In the genomic region with DNA sequence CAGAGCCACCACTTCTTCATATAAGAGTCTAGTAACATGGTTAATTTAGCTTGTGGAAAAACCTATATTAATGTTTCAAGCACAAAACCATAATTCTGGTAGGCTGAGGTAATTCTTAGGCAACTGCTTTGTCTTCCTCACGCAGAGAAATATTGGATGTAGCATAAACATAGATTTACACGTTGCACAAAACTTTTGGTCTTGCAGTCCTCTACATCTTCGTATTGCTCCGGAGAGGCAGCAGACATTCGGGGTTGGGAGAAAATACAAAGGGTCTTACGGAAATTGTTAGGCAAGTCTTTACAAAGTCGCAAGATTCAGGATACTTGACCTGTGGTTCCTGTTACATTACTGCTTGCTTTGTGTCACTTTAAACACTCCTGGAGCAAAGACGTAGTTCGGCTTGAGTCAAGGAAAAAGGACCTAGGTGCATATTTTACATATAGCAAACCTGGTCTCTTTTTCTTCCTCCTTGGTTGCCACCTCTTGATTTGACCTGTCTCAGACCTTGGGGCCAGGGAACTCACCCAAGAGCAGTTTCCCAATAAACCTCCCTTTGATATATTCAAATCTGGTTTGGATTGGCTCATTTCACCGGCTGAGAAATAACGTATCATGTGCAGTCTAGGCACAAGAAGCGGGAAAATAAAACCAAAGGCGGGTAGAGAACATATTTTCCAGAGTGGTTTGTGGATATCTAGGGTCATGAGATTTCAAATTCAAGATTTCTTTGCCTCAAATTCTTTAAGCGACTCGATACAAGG, we compare ENCODE assay signal across 8 mouse cellular contexts. TPM values are rescaled to one million over a fixed set of nuclear protein-coding genes. Genes with fewer than 3 reads are reported as not detected.
DNase-seq lines count a peak whose midpoint lies in the region; ATAC-seq lines count a peak whose summit lies in the region.

No protein-coding gene starts in this region.

- no peaks in the 10 kb centered on the region for H3K9me3 ChIP-seq in hindbrain, embryonic 12.5 days (replicated peaks)
- no peaks in the 10 kb centered on the region for H3K9me3 ChIP-seq in midbrain, embryonic 10.5 days (replicated peaks)

- no peaks in the 10 kb centered on the region for H3K36me3 ChIP-seq in hindbrain, embryonic 12.5 days
- no peaks in the 10 kb centered on the region for H3K36me3 ChIP-seq in midbrain, embryonic 10.5 days

- no peak for ATAC-seq in hindbrain, embryonic 12.5 days (ENCODE audit: low FRiP score)
- no peak for ATAC-seq in CD4-positive, CD25-positive, alpha-beta regulatory T cell, adult 4 months

- H3K9ac ChIP-seq in hindbrain, embryonic 12.5 days: peak overlapping the region; percentile 36

- DNase-seq in adrenal gland, postnatal 14 days: peak; percentile 59
- no peak for DNase-seq in adrenal gland, postnatal 25 days
- DNase-seq in right cerebral cortex, adult 2 months (ENCODE audit: low spot score in 2 of 2): peak; percentile 26 to 34
- DNase-seq in right cerebral cortex, postnatal 36 days (ENCODE audit: low spot score in 2 of 2): no peak
- DNase-seq in midbrain, embryonic 10.5 days (ENCODE audit: low spot score): no peak
- DNase-seq in ovary, adult 18-20 months (ENCODE audit: low spot score): no peak

- no peaks in the 10 kb centered on the region for H3K27me3 ChIP-seq in hindbrain, embryonic 12.5 days
- H3K27me3 ChIP-seq in midbrain, embryonic 10.5 days (ENCODE audit: low read depth, poor library complexity, severe bottlenecking): no peaks in the 10 kb centered on the region

- peaks cover 32% of the 10 kb centered on the region for H3K4me1 ChIP-seq in hindbrain, embryonic 12.5 days
- H3K4me1 ChIP-seq in midbrain, embryonic 10.5 days: peaks cover 47% of the 10 kb centered on the region

- H3K27ac ChIP-seq in hindbrain, embryonic 12.5 days: peak overlapping the region; percentile 86
- H3K27ac ChIP-seq in midbrain, embryonic 10.5 days (replicated peaks): peak overlapping the region; percentile 97

- H3K4me2 ChIP-seq in hindbrain, embryonic 12.5 days (replicated peaks): peak overlapping the region; percentile 76

- WGBS in hindbrain, embryonic 12.5 days: under 1% methylated on average over 15 of the region's 15 CpGs
- 2% methylated on average over 15 of the region's 15 CpGs for WGBS in midbrain, embryonic 10.5 days

- H3K4me3 ChIP-seq in hindbrain, embryonic 12.5 days: peak overlapping the region; percentile 50
- peak overlapping the region; percentile 65 for H3K4me3 ChIP-seq in midbrain, embryonic 10.5 days

RNA-seq across cellular contexts. Expression of a gene that starts 0.7 kb away (rescaled TPM):
- total RNA-seq in adrenal gland, postnatal 14 days (2021): 64.2 and 80.0 TPM in 2 replicates
- total RNA-seq in adrenal gland, postnatal 25 days (2021): 24.0 and 39.4 TPM in 2 replicates
- 2.2 and 4.4 TPM in 2 replicates for polyA plus RNA-seq in hindbrain, embryonic 12.5 days (2016; fragmentation: Nextera tagmentation; extraction: Ambion mirVana)
- 5.5 and 5.6 TPM in 2 replicates for polyA plus RNA-seq in midbrain, embryonic 10.5 days (2016; fragmentation: Nextera tagmentation; extraction: Ambion mirVana)
- polyA plus RNA-seq in CD4-positive, CD25-positive, alpha-beta regulatory T cell, adult 4 months (2017; shearing (Covaris generic)): not detected

RNA-seq across cellular contexts. Expression of a gene that starts 0.8 kb away (rescaled TPM):
- 182 and 192 TPM in 2 replicates for total RNA-seq in adrenal gland, postnatal 14 days (2021)
- 63.3 and 106 TPM in 2 replicates for total RNA-seq in adrenal gland, postnatal 25 days (2021)
- polyA plus RNA-seq in hindbrain, embryonic 12.5 days (2016; fragmentation: Nextera tagmentation; extraction: Ambion mirVana): 5.2 TPM in 1 of 2 replicates, not detected in the other
- polyA plus RNA-seq in midbrain, embryonic 10.5 days (2016; fragmentation: Nextera tagmentation; extraction: Ambion mirVana): 4.7 and 9.5 TPM in 2 replicates
- 1 to 10 TPM in 1 of 2 experiments, not detected in 1; 2.7 TPM for polyA plus RNA-seq in CD4-positive, CD25-positive, alpha-beta regulatory T cell, adult 4 months (2017; shearing (Covaris generic))

RNA-seq across cellular contexts. Expression of a gene that starts 3.7 kb away (rescaled TPM):
- total RNA-seq in adrenal gland, postnatal 14 days (2021): 699 and 771 TPM in 2 replicates
- 474 and 516 TPM in 2 replicates for total RNA-seq in adrenal gland, postnatal 25 days (2021)
- 5.7 and 6.9 TPM in 2 replicates for polyA plus RNA-seq in hindbrain, embryonic 12.5 days (2016; fragmentation: Nextera tagmentation; extraction: Ambion mirVana)
- polyA plus RNA-seq in midbrain, embryonic 10.5 days (2016; fragmentation: Nextera tagmentation; extraction: Ambion mirVana): 2.0 and 4.1 TPM in 2 replicates
- 10 to 100 TPM in 1 of 2 experiments, 1 to 10 TPM in 1; 9.5 to 10.8 TPM for polyA plus RNA-seq in CD4-positive, CD25-positive, alpha-beta regulatory T cell, adult 4 months (2017; shearing (Covaris generic))

RNA-seq across cellular contexts. Expression of a gene that starts 8.6 kb away (rescaled TPM):
- 18.0 and 26.2 TPM in 2 replicates for total RNA-seq in adrenal gland, postnatal 14 days (2021)
- 6.6 and 6.8 TPM in 2 replicates for total RNA-seq in adrenal gland, postnatal 25 days (2021)
- 0.37 and 0.57 TPM in 2 replicates for polyA plus RNA-seq in hindbrain, embryonic 12.5 days (2016; fragmentation: Nextera tagmentation; extraction: Ambion mirVana)
- polyA plus RNA-seq in midbrain, embryonic 10.5 days (2016; fragmentation: Nextera tagmentation; extraction: Ambion mirVana): 1.00 and 1.0 TPM in 2 replicates
- polyA plus RNA-seq in CD4-positive, CD25-positive, alpha-beta regulatory T cell, adult 4 months (2017; shearing (Covaris generic)): under 1 TPM; 0.41 to 0.66 TPM

RNA-seq across cellular contexts. Expression of a gene that starts 9.3 kb away (rescaled TPM):
- 72.3 and 84.2 TPM in 2 replicates for total RNA-seq in adrenal gland, postnatal 14 days (2021)
- total RNA-seq in adrenal gland, postnatal 25 days (2021): 33.9 and 36.7 TPM in 2 replicates
- polyA plus RNA-seq in hindbrain, embryonic 12.5 days (2016; fragmentation: Nextera tagmentation; extraction: Ambion mirVana): 0.66 and 1.4 TPM in 2 replicates
- polyA plus RNA-seq in midbrain, embryonic 10.5 days (2016; fragmentation: Nextera tagmentation; extraction: Ambion mirVana): 1.1 and 1.5 TPM in 2 replicates
- polyA plus RNA-seq in CD4-positive, CD25-positive, alpha-beta regulatory T cell, adult 4 months (2017; shearing (Covaris generic)): not detected

Comparison
In these comparisons a context has a peak if more than half of its experiments do, and no peak if none do; other contexts are left out.
1. DNase-seq: peak in adrenal gland, postnatal 14 days (single experiment) and right cerebral cortex, adult 2 months (2 of 2); none in adrenal gland, postnatal 25 days (single experiment), right cerebral cortex, postnatal 36 days (0 of 2), midbrain, embryonic 10.5 days (single experiment) and ovary, adult 18-20 months (single experiment).